Mouse (Mus musculus) neural tube, embryonic 14.5 days (tissue): ENCODE measurements around the gene Mpped2. TPM values are rescaled to one million over a fixed set of nuclear protein-coding genes. Genes with fewer than 3 reads are reported as not detected.

Experiments
- ATAC-seq: fragments of 200-750 bp; cut with Nextera tagmentation; 2 replicates; pipeline ENCODE4 v1.8.0; 2017; ENCODE audit warnings: low read depth, mild to moderate bottlenecking, moderate TSS enrichment, moderate library complexity
- H3K27ac ChIP-seq: fragments of 300-500 bp; sonication (generic); 2 replicates; pipeline ENCODE4 v1.5.1; 2014; ENCODE audit warnings: low read depth, mild to moderate bottlenecking, control low read depth, low read length, moderate library complexity, mixed read lengths
- H3K27me3 ChIP-seq: fragments of 300-500 bp; sonication (generic); 2 replicates; pipeline ENCODE4 v1.6.1; 2014; ENCODE audit warnings: low read length; ENCODE audit not compliant: control insufficient read depth, insufficient read depth
- H3K36me3 ChIP-seq: fragments of 300-500 bp; sonication (generic); 2 replicates; pipeline ENCODE4 v1.6.1; 2014; ENCODE audit warnings: low read length, mixed read lengths; ENCODE audit not compliant: control insufficient read depth, insufficient read depth
- H3K4me1 ChIP-seq: fragments of 300-500 bp; sonication (generic); 2 replicates; pipeline ENCODE4 v1.6.1; 2014; ENCODE audit warnings: low read length; ENCODE audit not compliant: control insufficient read depth, insufficient read depth
- H3K4me2 ChIP-seq: fragments of 300-500 bp; sonication (generic); 2 replicates; pipeline ENCODE4 v1.6.1; 2014; ENCODE audit warnings: mild to moderate bottlenecking, low read depth, low read length, control low read depth
- H3K4me3 ChIP-seq: fragments of 300-500 bp; sonication (generic); 2 replicates; pipeline ENCODE4 v1.5.1; 2014; ENCODE audit warnings: low read depth, low read length, control low read depth, mixed read lengths
- H3K9ac ChIP-seq: fragments of 300-500 bp; sonication (generic); replicated peaks from 2 replicates; pipeline ENCODE4 v1.6.1; 2014; ENCODE audit warnings: low read depth, mild to moderate bottlenecking, control low read depth, low read length, mixed read lengths
- H3K9me3 ChIP-seq: fragments of 300-500 bp; sonication (generic); 2 replicates; pipeline ENCODE4 v1.6.1; 2016; ENCODE audit warnings: low read length; ENCODE audit not compliant: control insufficient read depth
- WGBS: fragments of 180-500 bp; shearing (Covaris S2); extraction: QIAGEN DNeasy Blood & Tissue Kit; methylation state at CpG from one replicate; pipeline ENCODE4 v1.1.7; 2014; 5-methylcytosine and 5-hydroxymethylcytosine counted together
- polyA plus RNA-seq: library from polyadenylated mRNA; unstranded; fragments of >200 nt; fragmentation: Nextera tagmentation; extraction: Ambion mirVana; gene quantifications from 2 replicates; pipeline ENCODE4 v1.2.1, GENCODE M21; 2014

Gene Mpped2
- polyA plus RNA-seq, 1 experiment from 2014 or later: 239 TPM

DNA sequence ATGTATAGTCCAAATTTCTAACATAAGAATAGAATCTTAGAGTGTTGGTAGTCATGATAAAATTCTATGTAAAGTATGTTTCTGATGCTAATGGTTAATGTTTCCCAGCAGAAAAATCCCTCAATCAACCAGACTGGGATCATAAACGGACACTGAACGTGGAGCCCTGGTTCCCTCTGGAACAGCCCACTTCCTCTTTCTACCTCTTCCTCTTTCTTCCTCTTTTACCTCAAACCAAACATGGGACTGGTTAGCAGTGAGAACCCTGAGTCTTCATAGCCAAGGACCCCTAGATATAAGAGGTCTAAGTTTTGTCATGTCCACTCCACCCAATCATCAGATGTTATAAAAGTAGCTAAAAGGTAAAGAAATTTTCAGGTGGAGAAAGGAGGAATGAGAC, 132.4 kb downstream of the Mpped2 start:
- Histone ChIP-seq H3K36me3 (no peaks in the 10 kb centered on the region), H3K27ac (no peak overlapping the region), H3K4me2 (no peak overlapping the region), H3K9ac (no peak overlapping the region), H3K4me3 (no peak overlapping the region), H3K27me3 (no peaks in the 10 kb centered on the region), H3K4me1 (peaks cover 41% of the 10 kb centered on the region), H3K9me3 (no peaks in the 10 kb centered on the region)
- WGBS: 71% methylated on average over 2 of the region's 2 CpGs
- ATAC-seq: no peak

- no peak for ATAC-seq
- H3K27me3 ChIP-seq: no peaks in the 10 kb centered on the region
- no peaks in the 10 kb centered on the region for H3K36me3 ChIP-seq
- H3K9ac ChIP-seq: no peak overlapping the region
- H3K4me3 ChIP-seq: no peak overlapping the region
- no peak overlapping the region for H3K27ac ChIP-seq
- H3K4me1 ChIP-seq: peaks cover 40% of the 10 kb centered on the region
- WGBS: 79% methylated on average over 1 of the region's 1 CpGs
- H3K9me3 ChIP-seq: no peaks in the 10 kb centered on the region
- no peak overlapping the region for H3K4me2 ChIP-seq
Measured at GRCm38 (mm10) chr2:106826023-106826422, 133.0 kb downstream of the Mpped2 start.

- Histone ChIP-seq H3K27ac (no peak overlapping the region), H3K4me2 (no peak overlapping the region), H3K9me3 (no peaks in the 10 kb centered on the region), H3K27me3 (no peaks in the 10 kb centered on the region), H3K4me3 (no peak overlapping the region), H3K9ac (no peak overlapping the region), H3K4me1 (peaks cover 34% of the 10 kb centered on the region), H3K36me3 (no peaks in the 10 kb centered on the region)
- 74% methylated on average over 4 of the region's 4 CpGs for WGBS
- no peak for ATAC-seq
Measured at GRCm38 (mm10) chr2:106826806-106827205, 133.7 kb downstream of the Mpped2 start.

DNA sequence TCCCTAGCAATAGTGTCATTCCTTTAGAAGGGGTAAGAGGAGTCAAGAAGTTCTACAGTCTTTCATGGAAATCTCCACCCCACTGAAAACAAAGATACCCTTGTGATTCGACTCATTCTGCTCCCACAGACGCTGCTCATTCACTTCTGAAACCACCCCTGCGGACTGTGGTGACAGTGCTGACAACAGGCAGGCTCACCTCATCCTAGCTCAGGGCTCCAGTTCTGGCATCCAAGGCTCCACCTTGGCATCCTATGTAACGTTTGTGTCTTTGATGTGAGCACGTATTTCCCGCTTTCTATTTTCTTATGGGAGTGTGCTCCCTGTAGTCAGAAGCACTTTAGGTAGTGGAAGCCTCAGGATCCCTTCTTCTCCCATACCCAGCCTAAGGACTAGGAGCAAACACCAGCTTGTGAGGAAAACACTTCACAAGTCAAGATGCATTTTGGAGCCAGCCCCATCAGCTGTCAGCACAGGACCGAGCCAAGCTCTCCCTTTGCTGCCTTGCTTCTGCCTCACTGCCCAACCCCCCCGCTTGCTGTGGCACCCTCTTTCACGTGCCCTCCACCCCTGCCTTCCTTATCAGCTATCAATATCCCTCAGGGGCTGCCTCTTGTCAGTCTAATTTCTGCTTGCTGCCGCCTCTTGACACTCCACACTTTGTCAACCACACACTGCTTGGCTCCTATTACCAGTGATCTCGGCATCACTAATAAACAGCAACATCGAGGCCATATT, 135.7 kb downstream of the Mpped2 start:
- 31% methylated on average over 12 of the region's 12 CpGs for WGBS
- peak; percentile 50; the same call in 1 of the 2 replicates for ATAC-seq
- Histone ChIP-seq H3K4me2 (no peak overlapping the region), H3K4me1 (peaks cover 22% of the 10 kb centered on the region), H3K9ac (no peak overlapping the region), H3K4me3 (no peak overlapping the region), H3K27ac (peak overlapping the region; percentile 46; the same call in 1 of the 2 replicates), H3K9me3 (no peaks in the 10 kb centered on the region), H3K36me3 (no peaks in the 10 kb centered on the region), H3K27me3 (no peaks in the 10 kb centered on the region)

DNA sequence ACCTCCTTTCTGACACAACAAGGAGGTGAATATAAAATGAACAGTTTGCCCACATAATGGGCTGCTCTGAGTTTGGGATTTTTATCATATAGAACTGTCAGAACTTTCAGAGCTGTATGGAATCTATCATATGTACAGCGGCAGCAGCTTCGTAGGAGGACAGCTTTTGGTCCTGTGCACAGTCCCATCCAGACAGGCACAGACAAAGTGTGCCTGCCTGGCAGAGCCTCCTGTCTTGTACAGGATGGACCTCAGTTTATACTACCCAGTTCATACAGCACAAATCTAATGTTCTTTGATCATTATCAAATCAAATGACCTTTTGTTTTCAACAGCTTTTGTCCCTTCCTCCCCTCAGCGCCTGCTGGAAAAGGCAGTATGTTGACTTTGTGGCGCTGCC, 136.4 kb downstream of the Mpped2 start:
- Histone ChIP-seq H3K4me1 (peaks cover 22% of the 10 kb centered on the region), H3K9ac (no peak overlapping the region), H3K27ac (peak overlapping the region; percentile 53; the same call in 1 of the 2 replicates), H3K27me3 (no peaks in the 10 kb centered on the region), H3K36me3 (no peaks in the 10 kb centered on the region), H3K4me3 (no peak overlapping the region), H3K4me2 (no peak overlapping the region), H3K9me3 (no peaks in the 10 kb centered on the region)
- ATAC-seq: peak; percentile 33; the same call in 1 of the 2 replicates
- WGBS: 30% methylated on average over 4 of the region's 4 CpGs

DNA sequence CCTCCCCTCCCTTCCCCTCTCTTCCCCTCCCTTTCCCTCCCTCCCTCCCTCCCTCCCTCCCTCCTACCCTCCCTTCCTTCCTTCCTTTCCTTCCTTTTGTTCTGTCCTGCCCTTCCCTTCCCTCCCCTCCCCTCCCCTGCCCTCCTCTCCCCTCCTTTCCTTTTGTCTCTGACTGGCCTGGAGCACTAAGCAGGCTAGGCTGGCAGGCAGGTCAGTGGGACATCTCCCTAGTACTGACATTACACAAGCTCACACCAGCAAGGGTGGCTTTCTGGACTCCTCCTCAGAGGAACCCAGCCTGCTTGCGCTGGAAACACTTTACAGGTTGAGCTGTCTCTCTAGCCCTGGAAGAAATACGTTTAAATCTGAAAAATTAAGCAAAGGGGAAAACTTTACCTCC, 139.5 kb downstream of the Mpped2 start:
- ATAC-seq: no peak
- Histone ChIP-seq H3K4me2 (no peak overlapping the region), H3K4me3 (no peak overlapping the region), H3K9ac (no peak overlapping the region), H3K27me3 (no peaks in the 10 kb centered on the region), H3K4me1 (peaks cover 22% of the 10 kb centered on the region), H3K36me3 (no peaks in the 10 kb centered on the region), H3K9me3 (no peaks in the 10 kb centered on the region), H3K27ac (no peak overlapping the region)
- 59% methylated on average over 2 of the region's 2 CpGs for WGBS

- no peaks in the 10 kb centered on the region for H3K27me3 ChIP-seq
- no peak overlapping the region for H3K4me3 ChIP-seq
- WGBS: 90% methylated on average over 5 of the region's 5 CpGs
- H3K36me3 ChIP-seq: no peaks in the 10 kb centered on the region
- peaks cover 21% of the 10 kb centered on the region for H3K4me1 ChIP-seq
- no peaks in the 10 kb centered on the region for H3K9me3 ChIP-seq
- no peak overlapping the region for H3K4me2 ChIP-seq
- ATAC-seq: no peak
- H3K27ac ChIP-seq: no peak overlapping the region
- H3K9ac ChIP-seq: no peak overlapping the region
Measured at GRCm38 (mm10) chr2:106833212-106833611, 140.1 kb downstream of the Mpped2 start.

- H3K36me3 ChIP-seq: no peaks in the 10 kb centered on the region
- H3K27ac ChIP-seq: no peak overlapping the region
- H3K4me2 ChIP-seq: no peak overlapping the region
- ATAC-seq: no peak
- H3K9ac ChIP-seq: no peak overlapping the region
- no peak overlapping the region for H3K4me3 ChIP-seq
- no peaks in the 10 kb centered on the region; the same call in 1 of the 2 replicates for H3K4me1 ChIP-seq
- WGBS: 38% methylated on average over 8 of the region's 8 CpGs
- no peaks in the 10 kb centered on the region for H3K9me3 ChIP-seq
- no peaks in the 10 kb centered on the region for H3K27me3 ChIP-seq
Measured at GRCm38 (mm10) chr2:106835321-106835720, 142.3 kb downstream of the Mpped2 start.

GRCm38 (mm10) chr2:106837241-106837640, 144.2 kb downstream of the Mpped2 start:
- Histone ChIP-seq H3K9me3 (no peaks in the 10 kb centered on the region), H3K4me3 (no peak overlapping the region), H3K9ac (no peak overlapping the region), H3K4me2 (no peak overlapping the region), H3K27me3 (no peaks in the 10 kb centered on the region), H3K4me1 (no peaks in the 10 kb centered on the region), H3K36me3 (no peaks in the 10 kb centered on the region), H3K27ac (no peak overlapping the region)
- no peak for ATAC-seq
- 84% methylated on average over 4 of the region's 4 CpGs for WGBS
